Mouse (Mus musculus): ENCODE measurements at regions not wholly inside any gene's neighbourhood (a gene's known extent, or its start where the extent isn't known, plus 50 kb on each side); places are given as distances from the start of the nearest gene placed in this dataset.

GRCm38 (mm10) chr1:94318029-94318428, 265.7 kb upstream of the Pdcd1 start:
- Histone ChIP-seq H3K27ac (ENCODE audit: low read length) (no peak overlapping the region), H3K4me3 (ENCODE audit: low read depth, low read length) (no peak overlapping the region), H3K9me3 (ENCODE audit: control insufficient read depth, low read depth, low read length) (no peaks in the 10 kb centered on the region), H3K4me1 (ENCODE audit: control insufficient read depth, insufficient read depth, low read length) (no peaks in the 10 kb centered on the region), H3K9ac (replicated peaks; ENCODE audit: low read depth, low read length) (no peak overlapping the region), H3K4me2 (replicated peaks; ENCODE audit: low read depth, low read length) (no peak overlapping the region), H3K36me3 (ENCODE audit: control insufficient read depth, insufficient read depth, low read length) (no peaks in the 10 kb centered on the region), H3K27me3 (ENCODE audit: control insufficient read depth, insufficient read depth, low read length) (no peaks in the 10 kb centered on the region)
- ATAC-seq (ENCODE audit: insufficient number of reproducible peaks, insufficient read depth, low FRiP score, low read depth), result no peak

GRCm38 (mm10) chr1:94298395-94298794, 246.0 kb upstream of the Pdcd1 start:
- Histone ChIP-seq H3K27ac (ENCODE audit: low read length) (no peak overlapping the region), H3K27me3 (ENCODE audit: control insufficient read depth, insufficient read depth, low read length) (no peaks in the 10 kb centered on the region), H3K4me3 (ENCODE audit: low read depth, low read length) (no peak overlapping the region), H3K4me1 (ENCODE audit: control insufficient read depth, insufficient read depth, low read length) (no peaks in the 10 kb centered on the region), H3K4me2 (replicated peaks; ENCODE audit: low read depth, low read length) (no peak overlapping the region), H3K9ac (replicated peaks; ENCODE audit: low read depth, low read length) (no peak overlapping the region), H3K9me3 (ENCODE audit: control insufficient read depth, low read depth, low read length) (no peaks in the 10 kb centered on the region), H3K36me3 (ENCODE audit: control insufficient read depth, insufficient read depth, low read length) (no peaks in the 10 kb centered on the region)
- no peak for ATAC-seq (ENCODE audit: insufficient number of reproducible peaks, insufficient read depth, low FRiP score, low read depth)
- 87% methylated on average over 1 of the region's 1 CpGs for WGBS

GRCm38 (mm10) chr1:94272569-94272968, 220.2 kb upstream of the Pdcd1 start:
- ATAC-seq (ENCODE audit: insufficient number of reproducible peaks, insufficient read depth, low FRiP score, low read depth), result no peak

GRCm38 (mm10) chr1:94263313-94263712, 211.0 kb upstream of the Pdcd1 start:
- 45% methylated on average over 8 of the region's 8 CpGs for WGBS
- Histone ChIP-seq H3K9me3 (ENCODE audit: control insufficient read depth, low read depth, low read length) (no peaks in the 10 kb centered on the region), H3K36me3 (ENCODE audit: control insufficient read depth, insufficient read depth, low read length) (no peaks in the 10 kb centered on the region), H3K9ac (replicated peaks; ENCODE audit: low read depth, low read length) (no peak overlapping the region), H3K4me3 (ENCODE audit: low read depth, low read length) (no peak overlapping the region), H3K27me3 (ENCODE audit: control insufficient read depth, insufficient read depth, low read length) (no peaks in the 10 kb centered on the region), H3K4me2 (replicated peaks; ENCODE audit: low read depth, low read length) (no peak overlapping the region), H3K4me1 (ENCODE audit: control insufficient read depth, insufficient read depth, low read length) (no peaks in the 10 kb centered on the region), H3K27ac (ENCODE audit: low read length) (no peak overlapping the region)
- no peak for ATAC-seq (ENCODE audit: insufficient number of reproducible peaks, insufficient read depth, low FRiP score, low read depth)

More at GRCm38 (mm10) chr1:94272569-94272968, 220.2 kb upstream of the Pdcd1 start:
- Histone ChIP-seq H3K27me3 (ENCODE audit: control insufficient read depth, insufficient read depth, low read length) (no peaks in the 10 kb centered on the region), H3K4me1 (ENCODE audit: control insufficient read depth, insufficient read depth, low read length) (no peaks in the 10 kb centered on the region), H3K9me3 (ENCODE audit: control insufficient read depth, low read depth, low read length) (no peaks in the 10 kb centered on the region), H3K4me2 (replicated peaks; ENCODE audit: low read depth, low read length) (no peak overlapping the region), H3K4me3 (ENCODE audit: low read depth, low read length) (no peak overlapping the region), H3K36me3 (ENCODE audit: control insufficient read depth, insufficient read depth, low read length) (no peaks in the 10 kb centered on the region), H3K9ac (replicated peaks; ENCODE audit: low read depth, low read length) (no peak overlapping the region), H3K27ac (ENCODE audit: low read length) (no peak overlapping the region)
- 81% methylated on average over 4 of the region's 4 CpGs for WGBS

- Histone ChIP-seq H3K27me3 (ENCODE audit: control insufficient read depth, insufficient read depth, low read length) (no peaks in the 10 kb centered on the region), H3K9ac (replicated peaks; ENCODE audit: low read depth, low read length) (no peak overlapping the region), H3K4me3 (ENCODE audit: low read depth, low read length) (no peak overlapping the region), H3K9me3 (ENCODE audit: control insufficient read depth, low read depth, low read length) (no peaks in the 10 kb centered on the region), H3K4me1 (ENCODE audit: control insufficient read depth, insufficient read depth, low read length) (no peaks in the 10 kb centered on the region), H3K4me2 (replicated peaks; ENCODE audit: low read depth, low read length) (no peak overlapping the region), H3K27ac (ENCODE audit: low read length) (no peak overlapping the region), H3K36me3 (ENCODE audit: control insufficient read depth, insufficient read depth, low read length) (no peaks in the 10 kb centered on the region)
- 59% methylated on average over 1 of the region's 1 CpGs for WGBS
- no peak for ATAC-seq (ENCODE audit: insufficient number of reproducible peaks, insufficient read depth, low FRiP score, low read depth)
Observed at GRCm38 (mm10) chr1:94235426-94235825, 183.1 kb upstream of the Pdcd1 start.

GRCm38 (mm10) chr1:94221006-94221405, 168.7 kb upstream of the Pdcd1 start:
- Histone ChIP-seq H3K4me3 (ENCODE audit: low read depth, low read length) (no peak overlapping the region), H3K27ac (ENCODE audit: low read length) (no peak overlapping the region), H3K36me3 (ENCODE audit: control insufficient read depth, insufficient read depth, low read length) (no peaks in the 10 kb centered on the region), H3K27me3 (ENCODE audit: control insufficient read depth, insufficient read depth, low read length) (no peaks in the 10 kb centered on the region), H3K4me2 (replicated peaks; ENCODE audit: low read depth, low read length) (no peak overlapping the region), H3K9ac (replicated peaks; ENCODE audit: low read depth, low read length) (no peak overlapping the region), H3K4me1 (ENCODE audit: control insufficient read depth, insufficient read depth, low read length) (no peaks in the 10 kb centered on the region), H3K9me3 (ENCODE audit: control insufficient read depth, low read depth, low read length) (no peaks in the 10 kb centered on the region)
- WGBS, result 17% methylated on average over 3 of the region's 3 CpGs
- ATAC-seq (ENCODE audit: insufficient number of reproducible peaks, insufficient read depth, low FRiP score, low read depth), result peak; percentile 46; the same call in 1 of the 2 replicates

- Histone ChIP-seq H3K27me3 (ENCODE audit: control insufficient read depth, insufficient read depth, low read length) (no peaks in the 10 kb centered on the region), H3K4me2 (replicated peaks; ENCODE audit: low read depth, low read length) (no peak overlapping the region), H3K9me3 (ENCODE audit: control insufficient read depth, low read depth, low read length) (no peaks in the 10 kb centered on the region), H3K36me3 (ENCODE audit: control insufficient read depth, insufficient read depth, low read length) (no peaks in the 10 kb centered on the region), H3K4me3 (ENCODE audit: low read depth, low read length) (no peak overlapping the region), H3K9ac (replicated peaks; ENCODE audit: low read depth, low read length) (no peak overlapping the region), H3K4me1 (ENCODE audit: control insufficient read depth, insufficient read depth, low read length) (no peaks in the 10 kb centered on the region), H3K27ac (ENCODE audit: low read length) (no peak overlapping the region)
- WGBS, result 75% methylated on average over 2 of the region's 2 CpGs
- no peak for ATAC-seq (ENCODE audit: insufficient number of reproducible peaks, insufficient read depth, low FRiP score, low read depth)
Observed at GRCm38 (mm10) chr1:94217407-94217806, 165.1 kb upstream of the Pdcd1 start.

GRCm38 (mm10) chr1:94208929-94209328, 156.6 kb upstream of the Pdcd1 start:
- Histone ChIP-seq H3K4me1 (ENCODE audit: control insufficient read depth, insufficient read depth, low read length) (no peaks in the 10 kb centered on the region), H3K36me3 (ENCODE audit: control insufficient read depth, insufficient read depth, low read length) (no peaks in the 10 kb centered on the region), H3K27me3 (ENCODE audit: control insufficient read depth, insufficient read depth, low read length) (no peaks in the 10 kb centered on the region), H3K9me3 (ENCODE audit: control insufficient read depth, low read depth, low read length) (no peaks in the 10 kb centered on the region), H3K4me2 (replicated peaks; ENCODE audit: low read depth, low read length) (no peak overlapping the region), H3K4me3 (ENCODE audit: low read depth, low read length) (no peak overlapping the region), H3K27ac (ENCODE audit: low read length) (no peak overlapping the region), H3K9ac (replicated peaks; ENCODE audit: low read depth, low read length) (no peak overlapping the region)
- 79% methylated on average over 4 of the region's 4 CpGs for WGBS
- ATAC-seq (ENCODE audit: insufficient number of reproducible peaks, insufficient read depth, low FRiP score, low read depth), result no peak

- no peaks in the 10 kb centered on the region for H3K9me3 ChIP-seq (ENCODE audit: control insufficient read depth, low read depth, low read length)
- no peak overlapping the region for H3K4me2 ChIP-seq (replicated peaks; ENCODE audit: low read depth, low read length)
- ATAC-seq (ENCODE audit: insufficient number of reproducible peaks, insufficient read depth, low FRiP score, low read depth), result no peak
- H3K27ac ChIP-seq (ENCODE audit: low read length), result no peak overlapping the region
- H3K27me3 ChIP-seq (ENCODE audit: control insufficient read depth, insufficient read depth, low read length), result no peaks in the 10 kb centered on the region
- no peaks in the 10 kb centered on the region for H3K4me1 ChIP-seq (ENCODE audit: control insufficient read depth, insufficient read depth, low read length)
- 90% methylated on average over 7 of the region's 7 CpGs for WGBS
- H3K4me3 ChIP-seq (ENCODE audit: low read depth, low read length), result no peak overlapping the region
- H3K36me3 ChIP-seq (ENCODE audit: control insufficient read depth, insufficient read depth, low read length), result no peaks in the 10 kb centered on the region
- no peak overlapping the region for H3K9ac ChIP-seq (replicated peaks; ENCODE audit: low read depth, low read length)
Observed at GRCm38 (mm10) chr1:94207859-94208258, 155.5 kb upstream of the Pdcd1 start.

Data from stomach, embryonic 14.5 days (tissue).